Mouse (Mus musculus) G1E (cell line): ENCODE results near the gene Efnb1.

Source experiments
- CTCF ChIP-seq: IDR thresholded peaks from 2 replicates; pipeline ENCODE4 v1.5.1; 2012; ENCODE audit warnings: low read depth, low read length, inconsistent platforms, mixed read lengths
- GATA2 ChIP-seq: IDR thresholded peaks from 2 replicates; pipeline ENCODE4 v1.6.1; 2012; ENCODE audit warnings: low read depth, low read length, inconsistent platforms, borderline replicate concordance
- TAL1 ChIP-seq: conservative IDR thresholded peaks from 2 replicates; pipeline ENCODE4 v1.6.1; 2012; ENCODE audit warnings: low read depth, low read length, inconsistent platforms, mixed read lengths

DNA sequence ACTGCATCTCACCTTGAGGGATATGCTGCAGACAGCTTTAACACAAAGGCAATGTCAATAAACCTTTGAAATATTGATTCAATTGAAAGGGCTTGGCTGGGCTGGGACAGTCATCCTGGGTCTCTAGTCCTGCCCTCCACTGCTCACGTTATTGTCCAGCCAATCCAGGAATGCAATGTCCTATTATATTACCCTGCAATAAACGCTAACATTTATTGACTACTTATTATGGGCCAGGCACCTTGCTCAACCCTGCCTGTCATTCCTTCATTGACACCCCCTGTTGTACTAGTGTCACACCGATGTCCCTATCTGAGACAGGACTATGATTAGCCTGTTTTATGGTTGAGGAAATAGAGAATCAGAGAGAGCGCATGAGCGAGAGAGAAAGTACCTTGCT, 18.4 kb downstream of the Efnb1 start:
- TF ChIP-seq TAL1 = no peak
- no peak for TF ChIP-seq CTCF
- TF ChIP-seq GATA2 = no peak
